Mouse (Mus musculus) heart, embryonic 16.5 days (tissue): Measurements from ENCODE around the gene Sirt5. TPM values are rescaled to one million over a fixed set of nuclear protein-coding genes. Genes with fewer than 3 reads are reported as not detected.

ENCODE experiments used
- ATAC-seq: fragments of 200-750 bp; cut with Nextera tagmentation; replicated peaks from 2 replicates; pipeline ENCODE4 v1.8.0; 2017; ENCODE audit warnings: moderate number of reproducible peaks; ENCODE audit not compliant: insufficient read depth, low FRiP score; ENCODE audit errors: extremely low read depth
- H3K27ac ChIP-seq: fragments of 300-500 bp; sonication (generic); 2 replicates; pipeline ENCODE4 v1.5.1; 2014; ENCODE audit warnings: mild to moderate bottlenecking, low read length, control low read depth, moderate library complexity
- H3K27me3 ChIP-seq: fragments of 300-500 bp; sonication (generic); 2 replicates; pipeline ENCODE4 v1.6.1; 2014; ENCODE audit warnings: low read length, mixed read lengths; ENCODE audit not compliant: control insufficient read depth, insufficient read depth
- H3K36me3 ChIP-seq: fragments of 300-500 bp; sonication (generic); 2 replicates; pipeline ENCODE4 v1.6.1; 2014; ENCODE audit not compliant: control insufficient read depth, insufficient read depth
- H3K4me1 ChIP-seq: fragments of 300-500 bp; sonication (generic); 2 replicates; pipeline ENCODE4 v1.6.1; 2014; ENCODE audit warnings: low read length, mixed read lengths; ENCODE audit not compliant: control insufficient read depth, insufficient read depth
- H3K4me2 ChIP-seq: fragments of 300-500 bp; sonication (generic); 2 replicates; pipeline ENCODE4 v1.6.1; 2014; ENCODE audit warnings: low read depth, mild to moderate bottlenecking, control low read depth, low read length
- H3K4me3 ChIP-seq: fragments of 300-500 bp; sonication (generic); 2 replicates; pipeline ENCODE4 v1.5.1; 2014; ENCODE audit warnings: mild to moderate bottlenecking, control low read depth, low read length
- H3K9ac ChIP-seq: fragments of 300-500 bp; sonication (generic); 2 replicates; pipeline ENCODE4 v1.6.1; 2014; ENCODE audit warnings: low read length, control low read depth
- H3K9me3 ChIP-seq: fragments of 300-500 bp; sonication (generic); replicated peaks from 2 replicates; pipeline ENCODE4 v1.6.1; 2016; ENCODE audit warnings: low read length; ENCODE audit not compliant: control insufficient read depth
- WGBS: fragments of 180-500 bp; shearing (Covaris S2); extraction: QIAGEN DNeasy Blood & Tissue Kit; methylation state at CpG from one replicate; pipeline ENCODE4 v1.1.7; 2014; 5-methylcytosine and 5-hydroxymethylcytosine counted together
- polyA plus RNA-seq: library from polyadenylated mRNA; unstranded; fragments of >200 nt; fragmentation: Nextera tagmentation; extraction: Ambion mirVana; gene quantifications from 2 replicates; pipeline ENCODE4 v1.2.1, GENCODE M21; 2015

Gene Sirt5
- polyA plus RNA-seq: 32.2 and 34.4 TPM in 2 replicates

DNA sequence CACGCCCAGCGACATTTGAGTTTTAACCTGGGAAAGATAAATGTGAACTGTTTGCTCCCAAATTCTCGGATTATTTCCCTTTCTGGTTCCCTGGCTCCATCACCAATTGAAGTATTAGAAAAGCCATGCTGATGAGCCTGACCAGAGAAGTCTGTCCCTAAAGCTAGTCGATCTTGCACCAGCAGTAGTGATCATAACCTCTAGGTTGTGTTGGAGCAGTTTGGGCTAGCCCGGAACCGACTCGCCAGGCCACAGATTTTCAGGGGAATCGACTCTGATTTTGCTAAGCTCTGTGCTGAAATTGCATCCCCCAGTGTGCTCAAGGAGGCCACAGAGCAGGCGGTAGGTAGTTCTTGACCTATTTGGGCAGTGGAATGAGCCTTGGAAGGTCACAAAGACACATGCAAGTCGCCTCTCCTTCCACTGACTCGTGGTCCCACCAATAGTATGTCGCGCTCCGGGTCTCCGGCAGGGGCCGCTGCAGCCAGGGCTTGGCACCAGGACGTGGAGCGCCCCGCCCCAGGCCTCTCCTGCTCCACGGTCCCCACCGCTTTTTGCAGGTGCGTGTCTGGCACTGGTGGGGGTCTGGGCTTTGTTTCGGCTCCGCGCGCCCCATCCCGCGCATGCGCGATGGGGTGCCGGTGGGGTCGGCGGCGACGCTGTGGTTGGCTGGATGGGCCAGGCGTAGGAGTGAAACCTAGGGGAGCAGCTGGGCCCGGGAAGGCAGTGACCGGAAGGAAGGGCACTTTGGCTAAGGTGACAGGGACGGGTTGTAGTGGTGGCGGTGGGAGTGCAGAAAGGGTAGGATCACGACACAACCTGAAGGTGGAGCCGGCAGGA, at the start of gene Sirt5:
TSS of gene Sirt5 (plus strand) at position 512 of the 840 bp plus-strand sequence.
- no peaks in the 10 kb centered on the region for H3K36me3 ChIP-seq
- WGBS: 15% methylated on average over 42 of the region's 42 CpGs

DNA sequence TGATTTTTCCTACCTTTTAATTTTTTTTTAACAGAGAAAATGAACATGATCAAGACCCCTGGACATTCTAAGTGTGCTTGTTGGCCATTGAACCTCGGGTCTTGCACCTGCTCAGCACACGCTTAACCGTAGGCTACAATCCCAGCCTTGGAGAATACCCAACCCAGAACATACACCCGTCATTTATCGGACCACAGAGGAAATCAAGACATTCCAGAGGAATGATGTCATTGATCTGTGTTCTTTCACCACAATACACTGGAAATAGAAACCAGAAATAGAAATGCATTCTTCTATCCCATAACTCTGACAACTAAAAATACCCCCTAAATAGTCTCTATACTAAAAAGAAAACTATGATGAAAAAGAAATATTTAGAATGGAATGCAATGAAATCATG, 47.9 kb upstream of the Sirt5 start:
- 0 out of 2 replicates have a peak, but pooled peaks have one; percentile 32 for ATAC-seq
- H3K27ac ChIP-seq: no peak overlapping the region

More for the DNA sequence above, at the start of gene Sirt5:
- H3K4me1 ChIP-seq: peaks cover 10% of the 10 kb centered on the region; the same call in 1 of the 2 replicates
- peak within 1 kb of the TSS; percentile 69 for H3K4me3 ChIP-seq
- H3K9ac ChIP-seq: peak within 1 kb of the TSS; percentile 86
- peak within 1 kb of the TSS; percentile 80 for H3K27ac ChIP-seq
- H3K27me3 ChIP-seq: no peaks in the 10 kb centered on the region
- H3K9me3 ChIP-seq: no peaks in the 10 kb centered on the region
- ATAC-seq: peak; percentile 95
- H3K4me2 ChIP-seq: peak within 1 kb of the TSS; percentile 94

DNA sequence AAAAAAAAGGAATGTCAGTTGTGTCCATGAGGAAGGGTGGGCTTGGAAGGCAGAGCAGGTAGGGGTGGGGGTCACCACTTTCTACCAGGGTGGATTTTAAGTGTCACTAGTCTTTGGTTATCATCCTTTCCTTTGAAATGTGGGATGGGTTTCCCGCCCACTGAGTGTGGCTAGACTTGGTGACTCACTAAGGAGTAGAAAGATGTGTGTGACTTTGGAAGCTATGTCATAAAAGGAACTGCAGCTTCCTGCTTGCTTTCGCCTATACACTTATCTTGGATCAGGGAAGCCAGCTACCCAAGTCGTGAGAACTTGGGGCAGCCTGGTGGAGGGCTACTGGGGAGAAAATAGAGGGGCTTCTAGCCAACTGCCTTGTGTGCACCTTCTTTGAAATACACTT, 45.9 kb upstream of the Sirt5 start:
- WGBS: 51% methylated on average over 3 of the region's 3 CpGs
- H3K27me3 ChIP-seq: no peaks in the 10 kb centered on the region
- H3K36me3 ChIP-seq: no peaks in the 10 kb centered on the region
- no peak overlapping the region for H3K4me2 ChIP-seq
- peaks cover 3% of the 10 kb centered on the region; the same call in 1 of the 2 replicates for H3K4me1 ChIP-seq
- no peak for ATAC-seq
- no peak overlapping the region for H3K27ac ChIP-seq
- peaks cover 3% of the 10 kb centered on the region for H3K9me3 ChIP-seq
- H3K4me3 ChIP-seq: no peak overlapping the region
- no peak overlapping the region for H3K9ac ChIP-seq

More for the DNA sequence above, 47.9 kb upstream of the Sirt5 start:
- no peak overlapping the region for H3K4me3 ChIP-seq
- peaks cover 3% of the 10 kb centered on the region for H3K9me3 ChIP-seq
- no peaks in the 10 kb centered on the region for H3K27me3 ChIP-seq
- WGBS: 36% methylated on average over 5 of the region's 5 CpGs
- H3K36me3 ChIP-seq: no peaks in the 10 kb centered on the region
- peaks cover 3% of the 10 kb centered on the region; the same call in 1 of the 2 replicates for H3K4me1 ChIP-seq
- no peak overlapping the region for H3K9ac ChIP-seq
- H3K4me2 ChIP-seq: no peak overlapping the region

DNA sequence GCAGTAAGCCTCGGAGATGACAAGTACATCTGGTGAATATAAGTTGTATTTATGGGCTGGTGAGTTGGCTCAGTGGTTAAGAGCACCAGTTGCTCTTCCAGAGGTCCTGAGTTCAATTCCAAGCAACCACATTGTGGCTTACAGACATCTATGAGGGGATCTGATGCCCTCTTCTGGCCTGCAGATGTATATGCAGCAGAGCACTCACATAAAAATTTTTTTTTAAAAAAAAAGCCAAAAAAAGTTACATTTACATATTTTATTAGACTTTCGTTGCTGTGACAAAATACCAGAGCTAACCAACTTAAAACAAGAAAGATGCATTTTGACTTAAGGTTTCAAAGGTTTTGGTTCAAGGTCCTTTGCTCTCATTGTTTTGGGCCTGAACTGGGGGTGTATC, 43.8 kb upstream of the Sirt5 start:
- Histone ChIP-seq H3K27me3 (no peaks in the 10 kb centered on the region), H3K36me3 (no peaks in the 10 kb centered on the region), H3K9me3 (peaks cover 3% of the 10 kb centered on the region), H3K4me3 (no peak overlapping the region), H3K4me2 (no peak overlapping the region), H3K9ac (no peak overlapping the region), H3K27ac (no peak overlapping the region), H3K4me1 (peaks cover 3% of the 10 kb centered on the region; the same call in 1 of the 2 replicates)
- 70% methylated on average over 2 of the region's 2 CpGs for WGBS
- ATAC-seq: no peak

DNA sequence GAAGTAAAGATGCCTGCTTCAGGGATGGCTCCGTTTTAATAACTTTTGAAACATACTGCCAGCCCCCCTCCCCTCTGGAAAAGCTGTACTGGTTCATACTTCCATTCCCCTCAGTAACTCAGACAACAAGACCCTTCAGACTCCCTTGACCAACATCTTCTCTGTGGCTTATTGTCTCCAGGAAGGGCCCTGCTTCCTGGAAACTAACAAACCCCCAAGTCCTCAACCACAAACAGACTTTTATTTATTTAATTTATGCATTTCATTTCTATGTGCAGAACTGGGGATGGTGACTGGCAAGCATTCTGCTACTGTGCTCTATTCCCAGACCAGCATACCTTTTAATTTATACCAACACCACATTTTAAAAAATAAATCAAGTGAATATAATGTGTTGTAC, 39.9 kb upstream of the Sirt5 start:
- 74% methylated on average over 1 of the region's 1 CpGs for WGBS
- H3K9ac ChIP-seq: no peak overlapping the region
- H3K4me2 ChIP-seq: no peak overlapping the region
- no peak for ATAC-seq
- H3K4me3 ChIP-seq: no peak overlapping the region
- no peaks in the 10 kb centered on the region for H3K27me3 ChIP-seq
- H3K27ac ChIP-seq: no peak overlapping the region
- H3K9me3 ChIP-seq: no peaks in the 10 kb centered on the region
- no peaks in the 10 kb centered on the region for H3K36me3 ChIP-seq
- no peaks in the 10 kb centered on the region for H3K4me1 ChIP-seq

DNA sequence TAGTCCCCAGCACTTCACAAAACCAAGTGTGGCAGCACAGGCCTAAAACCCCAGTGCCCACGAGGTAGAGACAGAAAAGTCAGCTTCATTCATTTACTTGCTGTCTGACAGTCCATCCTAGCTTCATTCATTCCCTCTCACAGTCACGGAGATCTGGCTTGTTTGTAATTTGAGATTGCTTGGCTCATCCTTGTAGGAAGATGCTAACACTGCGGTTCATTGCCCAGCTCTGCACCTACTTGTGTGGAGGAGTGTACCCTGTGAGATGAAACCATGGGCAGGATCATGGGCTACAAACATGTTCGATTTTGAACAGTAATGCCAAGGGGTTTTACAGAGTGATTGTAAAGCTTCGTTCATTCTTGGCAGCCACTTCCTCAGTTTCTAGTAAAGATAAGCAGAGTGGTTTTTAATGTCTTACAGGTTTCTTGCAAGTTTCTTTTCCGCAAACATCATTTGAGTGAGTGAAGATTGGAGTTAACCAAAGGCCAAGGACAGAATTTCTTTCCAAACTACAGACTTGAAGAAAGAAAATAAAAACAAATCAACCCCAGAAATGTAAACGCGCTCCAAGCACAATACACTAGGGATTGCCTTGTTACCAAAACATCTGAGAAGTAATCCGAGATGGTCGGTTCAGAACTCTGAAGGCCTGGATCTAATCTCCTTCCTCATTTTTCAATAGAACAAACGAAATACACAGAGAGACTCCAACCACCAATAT, 33.4 kb upstream of the Sirt5 start:
- no peak overlapping the region for H3K4me2 ChIP-seq
- H3K4me3 ChIP-seq: no peak overlapping the region
- H3K9me3 ChIP-seq: no peaks in the 10 kb centered on the region
- H3K9ac ChIP-seq: no peak overlapping the region
- no peak for ATAC-seq
- H3K27ac ChIP-seq: no peak overlapping the region
- H3K27me3 ChIP-seq: no peaks in the 10 kb centered on the region
- WGBS: 49% methylated on average over 11 of the region's 11 CpGs
- no peaks in the 10 kb centered on the region for H3K36me3 ChIP-seq
- H3K4me1 ChIP-seq: peaks cover 5% of the 10 kb centered on the region; the same call in 1 of the 2 replicates

DNA sequence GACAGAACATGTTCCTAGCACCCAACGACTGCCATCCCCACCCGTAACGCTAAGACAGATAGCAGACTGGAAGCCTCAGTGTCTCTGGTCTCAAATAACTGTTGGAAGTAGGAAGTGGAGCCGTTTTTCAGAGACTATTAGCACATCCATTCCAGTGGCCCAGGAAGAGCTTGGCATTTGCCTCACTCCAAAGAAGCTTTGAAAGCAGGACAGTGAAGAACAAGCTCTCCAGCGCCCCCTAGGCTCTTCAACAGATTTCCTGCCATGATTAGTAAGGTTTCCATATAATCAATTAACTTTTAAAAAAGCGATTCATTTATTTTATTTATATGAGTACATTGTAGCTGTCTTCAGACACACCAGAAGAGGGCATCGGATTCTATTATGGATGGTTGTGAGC, 32.7 kb upstream of the Sirt5 start:
- 41% methylated on average over 7 of the region's 7 CpGs for WGBS
- Histone ChIP-seq H3K9ac (no peak overlapping the region), H3K9me3 (no peaks in the 10 kb centered on the region), H3K4me3 (no peak overlapping the region), H3K36me3 (no peaks in the 10 kb centered on the region), H3K4me2 (no peak overlapping the region), H3K27me3 (no peaks in the 10 kb centered on the region), H3K4me1 (peaks cover 5% of the 10 kb centered on the region; the same call in 1 of the 2 replicates), H3K27ac (no peak overlapping the region)
- no peak for ATAC-seq

DNA sequence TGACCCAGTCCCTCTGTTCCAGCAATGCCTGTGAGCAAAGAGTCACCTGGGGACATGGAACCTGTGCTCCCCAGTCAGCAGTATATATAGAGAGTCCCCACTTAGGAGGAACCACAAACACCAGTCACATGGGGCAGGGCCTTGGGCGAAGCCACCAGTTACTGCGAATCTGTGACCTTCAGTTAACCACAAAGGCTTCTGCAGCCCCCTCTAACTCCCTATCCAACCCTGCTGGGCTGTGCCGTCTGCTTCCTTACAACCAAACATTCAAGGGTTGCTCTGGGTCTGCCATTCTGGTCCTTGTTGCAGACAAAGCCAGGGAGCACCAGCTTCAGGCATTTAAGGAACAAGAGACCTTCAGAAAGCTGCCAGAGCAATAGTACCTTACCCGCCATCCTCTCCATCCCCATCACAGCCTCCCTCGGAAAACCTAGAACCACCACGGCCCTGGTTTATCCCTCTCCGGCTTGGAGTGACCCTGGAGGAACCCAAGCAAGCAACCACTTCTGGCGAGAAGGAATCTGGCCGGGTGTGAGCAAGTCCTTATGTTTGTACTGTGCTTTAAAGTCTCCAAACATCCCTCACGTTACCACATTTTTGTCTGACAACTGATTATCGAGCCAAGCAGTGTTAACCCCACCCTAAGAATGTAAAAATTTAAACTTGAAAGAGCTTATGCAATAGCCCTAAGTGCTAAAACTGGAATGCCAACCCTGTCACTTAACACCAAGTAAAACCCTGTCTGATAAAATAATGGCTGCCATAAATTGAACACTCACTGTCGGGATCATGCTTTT, 28.7 kb upstream of the Sirt5 start:
- Histone ChIP-seq H3K9me3 (no peaks in the 10 kb centered on the region), H3K4me1 (peaks cover 5% of the 10 kb centered on the region; the same call in 1 of the 2 replicates), H3K4me2 (no peak overlapping the region), H3K27ac (peak overlapping the region; percentile 6; the same call in 1 of the 2 replicates), H3K4me3 (no peak overlapping the region), H3K27me3 (no peaks in the 10 kb centered on the region), H3K36me3 (no peaks in the 10 kb centered on the region), H3K9ac (no peak overlapping the region)
- 51% methylated on average over 12 of the region's 12 CpGs for WGBS
- ATAC-seq: no peak
